Mouse (Mus musculus) ES-Bruce4 (cell line): Measurements from ENCODE around the gene Smap1. TPM values are rescaled to one million over a fixed set of nuclear protein-coding genes. Genes with fewer than 3 reads are reported as not detected.

Experiments
- H3K27ac ChIP-seq: 2 replicates; pipeline ENCODE4 v1.5.1; 2012; ENCODE audit warnings: low read length, inconsistent platforms; ENCODE audit not compliant: insufficient read depth
- H3K27me3 ChIP-seq: 2 replicates; pipeline ENCODE4 v1.6.1; 2012; ENCODE audit warnings: mild to moderate bottlenecking, low read length, inconsistent platforms; ENCODE audit not compliant: control insufficient read depth, poor library complexity, insufficient read depth, severe bottlenecking
- H3K36me3 ChIP-seq: 2 replicates; pipeline ENCODE4 v1.6.1; 2012; ENCODE audit warnings: inconsistent platforms, mild to moderate bottlenecking, low read length, moderate library complexity; ENCODE audit not compliant: control insufficient read depth, poor library complexity, insufficient read depth, severe bottlenecking
- H3K4me1 ChIP-seq: one replicate; pipeline ENCODE4 v1.8.1; 2011; ENCODE audit warnings: low read length; ENCODE audit not compliant: control insufficient read depth, insufficient read depth
- H3K4me3 ChIP-seq: 2 replicates; pipeline ENCODE4 v1.5.1; 2011; ENCODE audit warnings: low read depth, mild to moderate bottlenecking, low read length
- H3K9ac ChIP-seq: 2 replicates; pipeline ENCODE4 v1.6.1; 2012; ENCODE audit warnings: low read depth, mild to moderate bottlenecking, inconsistent platforms; ENCODE audit not compliant: poor library complexity, severe bottlenecking
- H3K9me3 ChIP-seq: replicated peaks from 2 replicates; pipeline ENCODE4 v1.6.1; 2012; ENCODE audit warnings: mild to moderate bottlenecking, low read length, inconsistent platforms; ENCODE audit not compliant: control insufficient read depth, poor library complexity, insufficient read depth, severe bottlenecking
- CTCF ChIP-seq: IDR thresholded peaks from one replicate; pipeline ENCODE4 v1.8.1; 2011; ENCODE audit warnings: low read depth, low read length
- EP300 ChIP-seq: IDR thresholded peaks from 2 replicates; pipeline ENCODE4 v1.6.1; 2011; ENCODE audit warnings: low read depth, low read length; ENCODE audit not compliant: insufficient read depth
- POLR2A ChIP-seq: IDR thresholded peaks from one replicate; pipeline ENCODE4 v1.8.1; 2011; ENCODE audit warnings: low read length; ENCODE audit not compliant: insufficient read depth
- polyA plus RNA-seq: library from polyadenylated mRNA; stranded (reverse); fragments of >200 nt; gene quantifications from 2 replicates; pipeline ENCODE4 v1.2.4, GENCODE M21; 2011; ENCODE audit warnings: low read depth; ENCODE audit not compliant: missing spikeins, insufficient read depth, insufficient read length

The Smap1 gene
- polyA plus RNA-seq, 1 experiment: 81.4 TPM

- peaks cover 2% of the 10 kb centered on the region; the same call in 1 of the 2 replicates for H3K27me3 ChIP-seq
- H3K36me3 ChIP-seq: no peaks in the 10 kb centered on the region
- H3K27ac ChIP-seq: no peak overlapping the region
- H3K9ac ChIP-seq: no peak overlapping the region
- no peaks in the 10 kb centered on the region for H3K4me1 ChIP-seq
- no peak for TF ChIP-seq EP300
- TF ChIP-seq CTCF: no peak
- no peak for TF ChIP-seq POLR2A
- no peaks in the 10 kb centered on the region; the same call in none of the 2 replicates for H3K9me3 ChIP-seq
- H3K4me3 ChIP-seq: no peak overlapping the region
These were observed 1.9 kb upstream of the Smap1 start for GRCm38 (mm10) chr1:23923779-23924708.

- Histone ChIP-seq H3K27me3 (peaks cover 2% of the 10 kb centered on the region; the same call in 1 of the 2 replicates), H3K9ac (no peak overlapping the region; the same call in 1 of the 2 replicates), H3K4me3 (no peak overlapping the region), H3K9me3 (no peaks in the 10 kb centered on the region; the same call in none of the 2 replicates), H3K4me1 (no peaks in the 10 kb centered on the region), H3K36me3 (no peaks in the 10 kb centered on the region), H3K27ac (no peak overlapping the region)
- TF ChIP-seq EP300 (no peak), POLR2A (no peak)
These were observed 390 bp upstream of the Smap1 start for GRCm38 (mm10) chr1:23922530-23922884.

DNA sequence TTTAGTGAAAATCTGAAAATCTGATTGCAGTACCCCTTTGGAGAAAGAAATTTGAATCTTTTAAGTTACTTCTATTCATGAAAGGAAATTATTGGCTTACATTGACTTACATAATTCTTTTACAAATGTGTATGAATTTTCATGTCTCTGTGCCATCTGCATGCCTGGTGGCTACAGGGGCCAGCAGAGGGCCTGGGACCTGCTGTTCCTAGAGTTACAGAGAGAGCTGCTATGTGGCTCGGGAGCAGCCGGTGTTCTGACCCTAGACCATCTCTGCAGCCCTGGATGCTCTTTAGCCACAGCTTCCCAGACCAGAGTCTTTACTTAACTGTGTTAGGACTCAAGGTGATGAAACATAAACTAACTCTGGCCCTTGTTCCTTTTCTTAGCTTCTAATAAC is 1.8 kb downstream of the Smap1 start:
- peaks cover 2% of the 10 kb centered on the region; the same call in 1 of the 2 replicates for H3K27me3 ChIP-seq
- no peak for TF ChIP-seq EP300
- no peak for TF ChIP-seq CTCF
- no peak for TF ChIP-seq POLR2A
- no peak overlapping the region for H3K4me3 ChIP-seq
- no peaks in the 10 kb centered on the region; the same call in none of the 2 replicates for H3K9me3 ChIP-seq
- H3K27ac ChIP-seq: no peak overlapping the region
- H3K9ac ChIP-seq: no peak overlapping the region
- H3K4me1 ChIP-seq: no peaks in the 10 kb centered on the region
- H3K36me3 ChIP-seq: no peaks in the 10 kb centered on the region

GRCm38 (mm10) chr1:23919086-23919485 is 3.0 kb downstream of the Smap1 start:
- Histone ChIP-seq H3K27me3 (peaks cover 2% of the 10 kb centered on the region; the same call in 1 of the 2 replicates), H3K9me3 (no peaks in the 10 kb centered on the region; the same call in none of the 2 replicates), H3K9ac (no peak overlapping the region), H3K36me3 (no peaks in the 10 kb centered on the region), H3K4me1 (no peaks in the 10 kb centered on the region), H3K27ac (no peak overlapping the region), H3K4me3 (no peak overlapping the region)
- TF ChIP-seq CTCF (no peak), EP300 (no peak), POLR2A (no peak)

DNA sequence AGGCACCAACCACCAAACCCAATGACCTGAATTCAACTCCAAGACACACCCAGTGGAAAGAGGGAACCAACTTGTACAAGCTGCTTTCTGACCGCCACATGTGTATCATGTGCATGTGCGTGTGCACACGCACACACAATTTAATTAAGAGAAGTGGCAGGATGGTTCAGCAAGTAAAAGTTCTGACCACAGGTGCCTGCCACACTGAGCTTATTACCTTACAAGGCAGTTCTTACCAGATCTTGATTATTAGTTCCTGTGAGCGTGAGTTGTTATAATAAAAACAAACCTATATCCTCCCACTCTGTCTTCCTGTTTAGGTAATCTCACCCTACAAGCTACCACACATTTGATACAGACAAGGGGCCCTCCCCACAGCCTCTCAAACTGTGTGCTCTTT is 6.6 kb downstream of the Smap1 start:
- H3K9me3 ChIP-seq: no peaks in the 10 kb centered on the region
- H3K27me3 ChIP-seq: no peaks in the 10 kb centered on the region
- H3K27ac ChIP-seq: no peak overlapping the region
- H3K4me1 ChIP-seq: no peaks in the 10 kb centered on the region
- no peak for TF ChIP-seq POLR2A
- TF ChIP-seq EP300: no peak
- TF ChIP-seq CTCF: no peak
- H3K36me3 ChIP-seq: no peaks in the 10 kb centered on the region
- no peak overlapping the region for H3K9ac ChIP-seq
- H3K4me3 ChIP-seq: no peak overlapping the region

DNA sequence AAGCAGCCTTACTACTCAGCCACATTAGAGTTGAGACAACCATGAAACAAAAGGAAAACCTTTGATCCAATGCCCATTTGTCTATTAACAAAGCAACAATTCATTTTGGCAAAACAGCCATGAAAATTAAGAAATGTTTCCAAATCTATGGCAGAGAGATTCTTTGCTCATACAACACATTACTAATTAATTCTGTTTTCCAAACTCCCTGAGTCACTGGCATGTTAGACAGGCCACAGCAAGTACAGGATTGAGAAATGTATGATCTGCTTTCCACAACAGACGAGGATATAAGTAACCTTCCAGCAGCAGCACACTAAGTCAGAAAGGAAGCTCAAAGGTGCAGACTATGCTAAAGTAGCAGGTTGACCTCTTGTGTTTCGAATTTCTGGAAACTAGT is 9.1 kb downstream of the Smap1 start:
- Histone ChIP-seq H3K27me3 (no peaks in the 10 kb centered on the region), H3K4me3 (no peak overlapping the region), H3K27ac (no peak overlapping the region), H3K9ac (no peak overlapping the region), H3K36me3 (no peaks in the 10 kb centered on the region), H3K9me3 (no peaks in the 10 kb centered on the region), H3K4me1 (no peaks in the 10 kb centered on the region)
- TF ChIP-seq CTCF: no peak
